Mouse (Mus musculus) embryonic facial prominence, embryonic 15.5 days (tissue): Measurements from ENCODE around the gene Rundc3a. TPM values are rescaled to one million over a fixed set of nuclear protein-coding genes. Genes with fewer than 3 reads are reported as not detected.
"Not testable (repeated sequence)": the region's sequence is repeated elsewhere in the genome, so short reads cannot be mapped to it uniquely, and the experiment has no call there.

Experiments
- ATAC-seq: fragments of 200-750 bp; cut with Nextera tagmentation; 2 replicates; pipeline ENCODE4 v1.8.0; 2017; ENCODE audit warnings: low read depth, moderate TSS enrichment; ENCODE audit not compliant: insufficient number of reproducible peaks, low FRiP score, low TSS enrichment
- H3K27ac ChIP-seq: fragments of 300-500 bp; sonication (generic); replicated peaks from 2 replicates; pipeline ENCODE4 v1.5.1; 2015; ENCODE audit warnings: mild to moderate bottlenecking, inconsistent platforms
- H3K27me3 ChIP-seq: fragments of 300-500 bp; sonication (generic); 2 replicates; pipeline ENCODE4 v1.6.1; 2015; ENCODE audit warnings: inconsistent platforms
- H3K36me3 ChIP-seq: fragments of 300-500 bp; sonication (generic); 2 replicates; pipeline ENCODE4 v1.6.1; 2015; ENCODE audit warnings: mild to moderate bottlenecking, inconsistent platforms
- H3K4me1 ChIP-seq: fragments of 300-500 bp; sonication (generic); 2 replicates; pipeline ENCODE4 v1.6.1; 2015; ENCODE audit warnings: inconsistent platforms
- H3K4me2 ChIP-seq: fragments of 300-500 bp; sonication (generic); replicated peaks from 2 replicates; pipeline ENCODE4 v1.6.1; 2015; ENCODE audit warnings: mild to moderate bottlenecking, inconsistent platforms
- H3K4me3 ChIP-seq: fragments of 300-500 bp; sonication (generic); replicated peaks from 2 replicates; pipeline ENCODE4 v1.5.1; 2015; ENCODE audit warnings: mild to moderate bottlenecking, inconsistent platforms
- H3K9ac ChIP-seq: fragments of 300-500 bp; sonication (generic); 2 replicates; pipeline ENCODE4 v1.6.1; 2015; ENCODE audit warnings: inconsistent platforms
- H3K9me3 ChIP-seq: fragments of 300-500 bp; sonication (generic); replicated peaks from 2 replicates; pipeline ENCODE4 v1.6.1; 2016; ENCODE audit warnings: inconsistent platforms
- WGBS: fragments of 180-500 bp; shearing (Covaris S2); methylation state at CpG from one replicate; pipeline ENCODE4 v1.1.7; 2015; 5-methylcytosine and 5-hydroxymethylcytosine counted together
- polyA plus RNA-seq: library from polyadenylated mRNA; unstranded; fragments of >200 nt; fragmentation: Nextera tagmentation; extraction: Ambion mirVana; gene quantifications from 2 replicates; pipeline ENCODE4 v1.2.1, GENCODE M21; 2015

Rundc3a gene
- polyA plus RNA-seq, 1 experiment from 2014 or later: 8.3 TPM

- Histone ChIP-seq H3K9ac (no peak overlapping the region), H3K4me3 (no peak overlapping the region), H3K4me2 (no peak overlapping the region), H3K4me1 (peaks cover 16% of the 10 kb centered on the region), H3K27ac (no peak overlapping the region), H3K9me3 (no peaks in the 10 kb centered on the region), H3K36me3 (no peaks in the 10 kb centered on the region), H3K27me3 (no peaks in the 10 kb centered on the region)
- WGBS: 67% methylated on average over 5 of the region's 5 CpGs
- no peak for ATAC-seq
Measured at GRCm38 (mm10) chr11:102380091-102380490, 13.1 kb upstream of the Rundc3a start.

- H3K9ac ChIP-seq: no peak overlapping the region
- 27% methylated on average over 4 of the region's 4 CpGs for WGBS
- peaks cover 2% of the 10 kb centered on the region; the same call in 1 of the 2 replicates for H3K4me1 ChIP-seq
- H3K36me3 ChIP-seq: no peaks in the 10 kb centered on the region
- no peak for ATAC-seq
- H3K27me3 ChIP-seq: no peaks in the 10 kb centered on the region
- no peak overlapping the region for H3K27ac ChIP-seq
- no peaks in the 10 kb centered on the region for H3K9me3 ChIP-seq
- no peak overlapping the region for H3K4me2 ChIP-seq
- H3K4me3 ChIP-seq: no peak overlapping the region
Measured at GRCm38 (mm10) chr11:102381341-102382100, 11.7 kb upstream of the Rundc3a start.

GRCm38 (mm10) chr11:102382794-102383193 lies 10.4 kb upstream of the Rundc3a start:
- H3K4me1 ChIP-seq: no peaks in the 10 kb centered on the region
- no peaks in the 10 kb centered on the region for H3K36me3 ChIP-seq
- 80% methylated on average over 3 of the region's 3 CpGs for WGBS
- H3K9me3 ChIP-seq: no peaks in the 10 kb centered on the region
- H3K27me3 ChIP-seq: no peaks in the 10 kb centered on the region
- no peak for ATAC-seq
- H3K9ac ChIP-seq: no peak overlapping the region
- H3K27ac ChIP-seq: no peak overlapping the region
- H3K4me3 ChIP-seq: no peak overlapping the region
- H3K4me2 ChIP-seq: no peak overlapping the region

GRCm38 (mm10) chr11:102383365-102384136 lies 9.7 kb upstream of the Rundc3a start:
- H3K4me2 ChIP-seq: no peak overlapping the region
- no peaks in the 10 kb centered on the region for H3K27me3 ChIP-seq
- H3K36me3 ChIP-seq: no peaks in the 10 kb centered on the region
- no peak overlapping the region for H3K4me3 ChIP-seq
- 85% methylated on average over 1 of the region's 1 CpGs for WGBS
- no peaks in the 10 kb centered on the region for H3K4me1 ChIP-seq
- H3K27ac ChIP-seq: no peak overlapping the region
- ATAC-seq: no peak
- no peak overlapping the region for H3K9ac ChIP-seq
- H3K9me3 ChIP-seq: no peaks in the 10 kb centered on the region

- H3K27me3 ChIP-seq: no peaks in the 10 kb centered on the region
- WGBS: 47% methylated on average over 2 of the region's 2 CpGs
- no peak overlapping the region for H3K4me3 ChIP-seq
- H3K4me1 ChIP-seq: no peaks in the 10 kb centered on the region
- H3K9ac ChIP-seq: no peak overlapping the region
- H3K36me3 ChIP-seq: no peaks in the 10 kb centered on the region
- no peak overlapping the region for H3K4me2 ChIP-seq
- no peak for ATAC-seq
- no peaks in the 10 kb centered on the region for H3K9me3 ChIP-seq
- no peak overlapping the region for H3K27ac ChIP-seq
Measured at GRCm38 (mm10) chr11:102384418-102384817, 8.8 kb upstream of the Rundc3a start.

GRCm38 (mm10) chr11:102385075-102385474 lies 8.1 kb upstream of the Rundc3a start:
- H3K27me3 ChIP-seq: no peaks in the 10 kb centered on the region
- no peak overlapping the region for H3K4me3 ChIP-seq
- H3K4me2 ChIP-seq: no peak overlapping the region
- H3K9ac ChIP-seq: no peak overlapping the region
- ATAC-seq: no peak
- H3K27ac ChIP-seq: no peak overlapping the region
- H3K9me3 ChIP-seq: no peaks in the 10 kb centered on the region
- WGBS: 58% methylated on average over 3 of the region's 4 CpGs
- no peaks in the 10 kb centered on the region for H3K36me3 ChIP-seq
- no peaks in the 10 kb centered on the region for H3K4me1 ChIP-seq

- Histone ChIP-seq H3K36me3 (no peaks in the 10 kb centered on the region), H3K27me3 (no peaks in the 10 kb centered on the region), H3K4me3 (no peak overlapping the region), H3K9me3 (no peaks in the 10 kb centered on the region), H3K4me2 (no peak overlapping the region), H3K27ac (no peak overlapping the region), H3K4me1 (no peaks in the 10 kb centered on the region), H3K9ac (no peak overlapping the region)
- 56% methylated on average over 5 of the region's 5 CpGs for WGBS
- ATAC-seq: no peak
Measured at GRCm38 (mm10) chr11:102386121-102386520, 7.1 kb upstream of the Rundc3a start.

GRCm38 (mm10) chr11:102389436-102389835 lies 3.8 kb upstream of the Rundc3a start:
- H3K4me2 ChIP-seq, ATAC-seq, H3K4me3 ChIP-seq, H3K9ac ChIP-seq, H3K36me3 ChIP-seq, H3K27me3 ChIP-seq, H3K9me3 ChIP-seq, H3K27ac ChIP-seq: not testable (repeated sequence)
- H3K4me1 ChIP-seq: peaks cover 20% of the 10 kb centered on the region
- 83% methylated on average over 4 of the region's 5 CpGs for WGBS

GRCm38 (mm10) chr11:102392441-102393237 lies 564 bp upstream of the Rundc3a start:
- 16% methylated on average over 15 of the region's 15 CpGs for WGBS
- no peak for ATAC-seq
- peaks cover 21% of the 10 kb centered on the region for H3K27me3 ChIP-seq
- no peak overlapping the region for H3K27ac ChIP-seq
- no peaks in the 10 kb centered on the region for H3K9me3 ChIP-seq
- peak overlapping the region; percentile 46 for H3K4me3 ChIP-seq
- H3K9ac ChIP-seq: no peak overlapping the region
- H3K4me2 ChIP-seq: peak overlapping the region; percentile 91
- peaks cover 22% of the 10 kb centered on the region for H3K4me1 ChIP-seq
- no peaks in the 10 kb centered on the region for H3K36me3 ChIP-seq

GRCm38 (mm10) chr11:102393719-102394420 lies 667 bp downstream of the Rundc3a start:
- 5% methylated on average over 17 of the region's 17 CpGs for WGBS
- Histone ChIP-seq H3K4me3 (peak overlapping the region; percentile 46), H3K36me3 (no peaks in the 10 kb centered on the region), H3K9me3 (no peaks in the 10 kb centered on the region), H3K4me1 (peaks cover 23% of the 10 kb centered on the region), H3K4me2 (peak overlapping the region; percentile 91), H3K27ac (no peak overlapping the region), H3K9ac (no peak overlapping the region), H3K27me3 (peaks cover 33% of the 10 kb centered on the region)
- no peak for ATAC-seq
